Mouse (Mus musculus): ENCODE data around the gene Sp7. TPM values are rescaled to one million over a fixed set of nuclear protein-coding genes. Genes with fewer than 3 reads are reported as not detected.
A peak's percentile ranks its signal among the peaks of the same experiment; 100 is the strongest.

Sp7 gene
- polyA plus RNA-seq, 1 experiment from 2014 or later = 0.55 TPM

GRCm38 (mm10) chr15:102377810-102378262, 10.9 kb upstream of the Sp7 start:
- no peaks in the 10 kb centered on the region for H3K9me3 ChIP-seq
- peak overlapping the region; percentile 67; the same call in 1 of the 2 replicates for H3K4me3 ChIP-seq
- H3K36me3 ChIP-seq = no peaks in the 10 kb centered on the region
- WGBS = 7% methylated on average over 10 of the region's 10 CpGs
- H3K4me2 ChIP-seq = peak overlapping the region; percentile 99
- peak overlapping the region; percentile 80 for H3K27ac ChIP-seq
- H3K27me3 ChIP-seq = no peaks in the 10 kb centered on the region
- H3K4me1 ChIP-seq = peaks cover 20% of the 10 kb centered on the region
- ATAC-seq (ENCODE audit: borderline replicate concordance, extremely low read depth, low FRiP score, low TSS enrichment) = peak; percentile 53
- H3K9ac ChIP-seq = peak overlapping the region; percentile 27

DNA sequence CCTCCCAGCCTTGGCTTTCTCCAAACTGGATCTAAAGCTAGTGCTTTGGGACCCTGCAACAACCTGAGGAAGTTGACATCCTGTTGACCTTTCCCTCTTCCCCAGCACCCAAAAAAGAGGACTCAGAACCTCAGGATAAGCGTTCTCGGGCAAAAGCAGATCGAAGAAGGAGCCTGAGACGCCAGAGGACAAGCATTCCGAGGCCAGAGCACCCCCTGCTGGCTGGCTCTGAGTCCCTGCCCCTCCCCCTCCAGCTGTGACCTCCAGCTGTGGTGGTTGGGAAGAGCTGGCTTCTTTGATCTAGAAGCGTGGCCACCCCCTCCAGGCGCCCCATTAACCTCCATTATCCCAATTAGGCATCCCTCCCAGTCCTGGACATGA, 10.2 kb upstream of the Sp7 start:
- H3K9me3 ChIP-seq = no peaks in the 10 kb centered on the region
- H3K27me3 ChIP-seq = no peaks in the 10 kb centered on the region
- peak; percentile 82 for ATAC-seq (ENCODE audit: borderline replicate concordance, extremely low read depth, low FRiP score, low TSS enrichment)
- H3K4me3 ChIP-seq = peak overlapping the region; percentile 67
- peak overlapping the region; percentile 99 for H3K4me2 ChIP-seq
- peak overlapping the region; percentile 76 for H3K27ac ChIP-seq
- whole genome bisulfite sequencing = 0% methylated on average over 7 of the region's 7 CpGs
- H3K4me1 ChIP-seq = peaks cover 20% of the 10 kb centered on the region
- H3K36me3 ChIP-seq = no peaks in the 10 kb centered on the region
- peak overlapping the region; percentile 72 for H3K9ac ChIP-seq

DNA sequence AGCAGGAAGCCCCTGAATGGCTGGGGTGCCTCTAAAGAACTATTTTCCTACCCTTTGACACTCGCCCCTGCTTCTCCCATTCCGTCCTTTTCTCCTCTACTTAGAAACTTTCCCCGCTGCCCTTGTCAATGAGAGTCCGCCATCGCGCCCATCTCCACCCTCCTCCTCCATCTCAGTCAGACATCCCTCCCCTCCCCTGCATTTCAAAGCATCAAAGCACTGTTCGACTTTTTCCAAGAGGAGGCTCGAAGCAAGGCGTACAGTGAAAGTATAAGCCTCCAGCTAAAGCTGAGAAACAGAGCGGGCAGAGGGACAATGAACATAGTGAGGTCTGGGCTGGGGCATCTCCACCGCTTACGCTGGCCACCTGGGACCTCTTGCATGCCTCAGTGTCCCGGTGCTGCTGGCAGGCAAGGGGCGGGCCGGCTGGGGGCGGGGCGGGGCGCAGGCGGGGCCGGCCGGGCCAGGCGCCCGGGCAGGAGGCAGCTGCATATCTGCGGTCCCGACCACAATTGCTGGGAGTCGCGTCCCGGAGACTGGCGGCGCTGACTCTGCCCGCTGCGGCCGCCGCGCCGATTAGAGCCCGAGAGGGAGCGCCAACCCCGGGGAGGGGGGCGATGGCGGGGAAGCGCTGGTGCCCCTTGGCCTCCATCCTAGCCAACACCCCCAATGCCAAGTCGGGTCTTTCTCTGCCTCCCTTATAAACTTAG, 9.6 kb upstream of the Sp7 start:
- peak; percentile 86 for ATAC-seq (ENCODE audit: borderline replicate concordance, extremely low read depth, low FRiP score, low TSS enrichment)
- Histone ChIP-seq H3K4me3 (peak overlapping the region; percentile 67), H3K27ac (peak overlapping the region; percentile 76), H3K9ac (peak overlapping the region; percentile 72), H3K36me3 (no peaks in the 10 kb centered on the region), H3K4me2 (peak overlapping the region; percentile 99), H3K4me1 (peaks cover 17% of the 10 kb centered on the region), H3K9me3 (no peaks in the 10 kb centered on the region), H3K27me3 (no peaks in the 10 kb centered on the region)
- WGBS = under 1% methylated on average over 43 of the region's 43 CpGs

DNA sequence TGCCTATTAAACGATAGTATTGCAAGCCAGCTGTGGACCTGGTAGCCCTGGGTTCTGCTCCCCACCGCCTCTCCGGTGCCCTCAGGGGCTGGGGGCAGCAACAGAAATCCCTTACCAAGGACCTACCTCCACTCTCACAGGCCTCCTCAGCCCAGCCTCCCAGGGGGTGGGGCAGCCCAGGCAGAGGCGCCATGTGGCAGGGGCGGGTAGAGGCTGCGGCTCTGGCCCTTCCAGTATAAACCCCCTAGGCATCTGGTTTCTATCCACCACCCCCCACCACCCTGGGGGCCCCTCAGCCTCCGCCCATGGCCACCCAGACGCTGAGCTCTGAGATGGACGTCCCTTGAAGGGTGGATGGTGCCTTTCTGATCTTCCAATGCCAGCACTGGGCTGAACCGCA, 3.7 kb upstream of the Sp7 start:
- H3K4me3 ChIP-seq = no peak overlapping the region
- peak; percentile 58 for ATAC-seq (ENCODE audit: borderline replicate concordance, extremely low read depth, low FRiP score, low TSS enrichment)

GRCm38 (mm10) chr15:102369972-102370371, 3.0 kb upstream of the Sp7 start:
- Histone ChIP-seq H3K4me2 (peak overlapping the region; percentile 39), H3K4me1 (peaks cover 17% of the 10 kb centered on the region), H3K27me3 (peaks cover 19% of the 10 kb centered on the region), H3K27ac (no peak overlapping the region), H3K9me3 (no peaks in the 10 kb centered on the region), H3K4me3 (no peak overlapping the region), H3K9ac (no peak overlapping the region), H3K36me3 (no peaks in the 10 kb centered on the region)
- ATAC-seq (ENCODE audit: borderline replicate concordance, extremely low read depth, low FRiP score, low TSS enrichment) = no peak
- 13% methylated on average over 13 of the region's 13 CpGs for WGBS

More for the DNA sequence above, 3.7 kb upstream of the Sp7 start:
- H3K27me3 ChIP-seq = peaks cover 12% of the 10 kb centered on the region; the same call in 1 of the 2 replicates
- H3K9me3 ChIP-seq = no peaks in the 10 kb centered on the region
- no peaks in the 10 kb centered on the region for H3K36me3 ChIP-seq
- H3K4me2 ChIP-seq = peak overlapping the region; percentile 39
- peaks cover 17% of the 10 kb centered on the region for H3K4me1 ChIP-seq
- no peak overlapping the region for H3K27ac ChIP-seq
- 10% methylated on average over 10 of the region's 10 CpGs for WGBS
- H3K9ac ChIP-seq = peak overlapping the region; percentile 19; the same call in 1 of the 2 replicates

- WGBS = 11% methylated on average over 7 of the region's 7 CpGs
- H3K27me3 ChIP-seq = peaks cover 22% of the 10 kb centered on the region
- H3K27ac ChIP-seq = no peak overlapping the region
- no peaks in the 10 kb centered on the region for H3K36me3 ChIP-seq
- H3K9ac ChIP-seq = peak overlapping the region; percentile 29
- no peaks in the 10 kb centered on the region for H3K9me3 ChIP-seq
- H3K4me2 ChIP-seq = peak overlapping the region; percentile 52
- peak overlapping the region; percentile 14; the same call in 1 of the 2 replicates for H3K4me3 ChIP-seq
- ATAC-seq (ENCODE audit: borderline replicate concordance, extremely low read depth, low FRiP score, low TSS enrichment) = no peak
- H3K4me1 ChIP-seq = peaks cover 25% of the 10 kb centered on the region
These were observed 744 bp downstream of the Sp7 start for GRCm38 (mm10) chr15:102366238-102366637.

GRCm38 (mm10) chr15:102364678-102365077, 2.3 kb downstream of the Sp7 start:
- 85% methylated on average over 1 of the region's 1 CpGs for WGBS
- H3K9me3 ChIP-seq = no peaks in the 10 kb centered on the region

GRCm38 (mm10) chr15:102362648-102363047, 4.3 kb downstream of the Sp7 start:
- Histone ChIP-seq H3K36me3 (no peaks in the 10 kb centered on the region), H3K4me3 (peak overlapping the region; percentile 13), H3K9ac (peak overlapping the region; percentile 16; the same call in 1 of the 2 replicates), H3K27me3 (peaks cover 26% of the 10 kb centered on the region), H3K27ac (peak overlapping the region; percentile 19; the same call in 1 of the 2 replicates), H3K4me2 (peak overlapping the region; percentile 45), H3K4me1 (peaks cover 27% of the 10 kb centered on the region), H3K9me3 (no peaks in the 10 kb centered on the region)
- WGBS = 7% methylated on average over 14 of the region's 14 CpGs
- peak; percentile 15; the same call in 1 of the 2 replicates for ATAC-seq (ENCODE audit: borderline replicate concordance, extremely low read depth, low FRiP score, low TSS enrichment)

More at GRCm38 (mm10) chr15:102364678-102365077, 2.3 kb downstream of the Sp7 start:
- ATAC-seq (ENCODE audit: borderline replicate concordance, extremely low read depth, low FRiP score, low TSS enrichment) = no peak
- no peak overlapping the region for H3K9ac ChIP-seq
- no peak overlapping the region for H3K27ac ChIP-seq
- H3K27me3 ChIP-seq = peaks cover 12% of the 10 kb centered on the region
- no peaks in the 10 kb centered on the region for H3K36me3 ChIP-seq
- H3K4me3 ChIP-seq = no peak overlapping the region
- no peak overlapping the region for H3K4me2 ChIP-seq
- peaks cover 13% of the 10 kb centered on the region for H3K4me1 ChIP-seq

GRCm38 (mm10) chr15:102358834-102359233, 8.1 kb downstream of the Sp7 start:
- peaks cover 49% of the 10 kb centered on the region for H3K4me1 ChIP-seq
- H3K4me2 ChIP-seq = peak overlapping the region; percentile 50; the same call in 1 of the 2 replicates
- H3K36me3 ChIP-seq = no peaks in the 10 kb centered on the region
- no peak overlapping the region for H3K27ac ChIP-seq
- H3K27me3 ChIP-seq = peaks cover 26% of the 10 kb centered on the region
- no peak overlapping the region for H3K4me3 ChIP-seq
- ATAC-seq (ENCODE audit: borderline replicate concordance, extremely low read depth, low FRiP score, low TSS enrichment) = no peak
- H3K9me3 ChIP-seq = no peaks in the 10 kb centered on the region
- H3K9ac ChIP-seq = 0 out of 2 replicates have a peak overlapping the region, but pooled peaks have one; percentile 31
- 30% methylated on average over 5 of the region's 5 CpGs for WGBS

- H3K27me3 ChIP-seq = peaks cover 26% of the 10 kb centered on the region
- H3K4me3 ChIP-seq = peak overlapping the region; percentile 13; the same call in 1 of the 2 replicates
These were observed 8.9 kb downstream of the Sp7 start for GRCm38 (mm10) chr15:102358126-102358525.

GRCm38 (mm10) chr15:102356501-102357325, 10.3 kb downstream of the Sp7 start:
- H3K27ac ChIP-seq = peak overlapping the region; percentile 93
- no peaks in the 10 kb centered on the region for H3K9me3 ChIP-seq
- no peaks in the 10 kb centered on the region for H3K36me3 ChIP-seq
- peak overlapping the region; percentile 78; the same call in 1 of the 2 replicates for H3K9ac ChIP-seq
- ATAC-seq (ENCODE audit: borderline replicate concordance, extremely low read depth, low FRiP score, low TSS enrichment) = no peak
- H3K4me2 ChIP-seq = peak overlapping the region; percentile 97
- H3K27me3 ChIP-seq = peaks cover 26% of the 10 kb centered on the region
- 45% methylated on average over 16 of the region's 16 CpGs for WGBS
- H3K4me1 ChIP-seq = peaks cover 41% of the 10 kb centered on the region
- H3K4me3 ChIP-seq = peak overlapping the region; percentile 54; the same call in 1 of the 2 replicates

More at GRCm38 (mm10) chr15:102358126-102358525, 8.9 kb downstream of the Sp7 start:
- Histone ChIP-seq H3K9me3 (no peaks in the 10 kb centered on the region), H3K27ac (no peak overlapping the region), H3K9ac (peak overlapping the region; percentile 31), H3K36me3 (no peaks in the 10 kb centered on the region), H3K4me2 (peak overlapping the region; percentile 50), H3K4me1 (peaks cover 49% of the 10 kb centered on the region)
- 3% methylated on average over 25 of the region's 25 CpGs for WGBS
- no peak for ATAC-seq (ENCODE audit: borderline replicate concordance, extremely low read depth, low FRiP score, low TSS enrichment)

Data from lung, embryonic 15.5 days (tissue).